Mouse (Mus musculus) spleen, postnatal 14 days (tissue): ENCODE measurements around the gene Cntn1.

Source experiments
- DNase-seq, 2 experiments: peaks; one replicate each; pipeline ENCODE4 v3.0.0; 2021 to 2022; ENCODE audit warnings: low spot score in 2 of 2

Cntn1 gene

DNA sequence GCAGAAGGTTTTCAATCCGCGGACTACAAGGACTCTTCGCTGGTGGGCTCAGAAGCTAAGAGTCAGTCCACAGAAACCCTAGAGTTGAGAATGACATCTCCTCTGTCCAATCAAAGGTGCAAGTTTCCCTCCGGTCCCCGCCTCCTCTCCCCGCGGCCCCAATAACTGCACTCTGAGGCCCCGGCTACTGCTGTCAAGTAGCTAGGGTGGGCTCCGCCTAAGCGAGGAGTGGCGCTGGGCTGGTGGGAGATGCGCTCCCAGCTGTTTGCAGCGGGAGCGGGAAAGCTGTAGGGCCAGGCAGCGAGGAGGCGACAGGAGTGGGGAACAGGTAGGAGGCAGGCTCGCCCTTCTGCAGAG is at the start of gene Cntn1:
TSS of gene Cntn1 (plus strand) at position 170 of the 357 bp plus-strand sequence.
- DNase-seq = no peak

DNA sequence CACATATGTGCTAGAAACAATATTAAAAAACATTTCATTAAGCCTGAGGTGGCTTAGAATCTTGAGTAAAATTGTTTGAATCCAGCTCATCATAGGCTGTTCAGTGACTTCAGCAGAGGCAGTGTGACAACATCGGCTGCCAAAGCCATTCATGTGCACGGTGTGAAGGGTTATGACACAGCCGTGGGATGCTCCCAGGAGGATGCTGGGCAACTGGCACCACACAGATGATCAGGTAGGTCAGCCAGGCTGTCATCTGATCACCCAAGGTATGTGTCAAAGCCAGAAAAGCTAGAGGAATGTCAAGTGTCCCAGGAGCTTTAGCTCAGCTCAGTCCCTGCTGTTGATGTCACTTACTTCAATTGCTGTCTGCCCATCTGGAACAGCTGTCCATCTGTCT is 49.5 kb upstream of the Cntn1 start:
- no peak for DNase-seq

DNA sequence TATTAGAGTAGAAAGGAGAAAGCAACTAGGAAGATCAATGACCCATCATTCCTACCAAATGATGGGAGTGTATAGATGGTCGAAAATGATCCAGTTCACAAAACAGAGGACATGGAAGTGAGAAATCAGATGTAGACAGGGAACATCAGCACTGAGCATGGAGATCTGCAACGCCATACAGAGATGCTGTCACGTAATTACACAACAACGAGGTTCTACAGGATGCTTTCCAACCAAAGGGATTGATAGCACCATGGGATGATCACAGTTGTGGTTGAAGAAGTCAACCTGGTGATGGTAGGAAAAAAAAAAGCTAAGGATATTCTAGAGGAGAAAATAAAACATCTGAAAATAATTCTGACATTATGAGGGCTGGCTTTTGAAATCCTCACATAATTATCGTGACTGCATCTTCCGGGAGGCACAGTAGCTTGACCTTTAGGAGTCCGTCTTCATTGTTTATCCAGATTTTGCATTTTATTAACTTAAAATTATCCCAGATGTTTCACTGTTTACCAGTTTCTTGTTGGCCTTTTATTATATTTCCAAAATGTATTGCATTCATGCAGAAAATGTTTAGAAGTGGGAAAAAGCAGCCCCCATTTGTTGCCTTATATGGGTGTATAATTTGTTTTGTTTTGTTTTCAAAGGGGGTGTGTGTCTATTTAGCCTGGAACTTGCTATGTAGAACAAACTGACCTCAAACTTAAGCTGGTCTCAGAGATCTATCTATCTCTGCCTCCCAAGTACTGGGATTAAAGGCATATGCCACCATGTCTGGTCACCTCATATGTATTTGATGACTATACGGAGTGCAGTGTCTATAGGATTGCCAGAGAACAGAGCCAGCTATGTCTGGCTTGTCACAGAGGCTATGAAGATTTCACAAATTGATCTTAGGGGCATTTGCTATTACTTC is 38.5 kb upstream of the Cntn1 start:
- DNase-seq = no peak

DNA sequence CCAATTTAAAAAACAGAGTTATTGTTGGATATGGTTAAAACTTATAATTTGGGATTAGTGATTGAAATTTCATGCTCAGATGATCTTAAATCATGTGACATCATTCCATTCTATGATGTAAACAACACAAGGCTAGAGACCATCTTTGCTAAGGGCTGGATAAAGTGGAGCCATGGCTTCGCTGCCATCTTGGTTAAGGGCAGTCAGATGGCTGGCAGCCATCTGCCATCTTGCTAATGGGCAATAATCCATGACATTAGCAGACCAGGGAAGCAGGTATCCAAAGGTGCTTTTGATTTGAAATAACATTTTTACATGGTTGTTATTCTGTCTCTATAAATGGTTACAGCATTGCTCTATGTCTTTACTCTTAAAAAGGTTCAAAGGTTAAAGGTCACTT is 16.9 kb upstream of the Cntn1 start:
- DNase-seq = no peak

DNA sequence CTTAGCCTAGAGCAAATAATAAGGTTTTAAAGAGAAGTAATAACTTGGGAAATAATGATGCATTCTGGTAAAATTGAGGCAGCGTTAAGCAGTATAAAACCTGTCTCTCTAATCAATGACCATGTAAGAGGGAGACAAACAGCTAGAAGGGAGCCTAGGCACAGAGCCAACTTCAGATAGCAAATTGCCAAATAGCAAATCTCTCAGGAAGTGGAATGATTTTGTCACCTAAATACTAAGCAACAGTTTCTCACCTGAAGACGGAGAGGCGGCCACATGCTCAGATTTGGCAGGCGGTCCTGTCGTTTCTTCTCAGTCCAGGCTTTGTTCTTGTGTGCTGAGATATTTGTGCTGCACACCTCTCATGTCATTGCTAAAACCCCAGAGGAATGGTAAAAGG is 8.4 kb upstream of the Cntn1 start:
- no peak for DNase-seq

DNA sequence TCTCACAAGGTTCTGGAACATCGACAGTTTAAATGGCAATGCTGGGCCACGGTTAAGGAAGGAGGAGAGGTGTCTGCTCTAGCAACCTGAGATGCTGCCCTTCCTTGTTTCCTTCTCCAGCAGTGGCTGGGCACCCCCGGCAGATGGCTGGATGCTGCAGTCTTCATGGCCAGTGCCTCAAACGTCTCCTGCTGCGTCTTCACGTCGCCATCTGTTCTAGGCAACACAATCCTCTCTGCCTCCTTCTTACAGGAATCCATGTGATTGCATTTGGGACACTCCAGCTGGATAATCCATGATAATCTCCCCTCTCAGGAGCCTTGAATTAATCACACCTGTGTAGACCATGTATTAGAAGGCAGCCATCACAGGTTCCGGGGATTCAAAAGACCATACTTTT is 4.9 kb upstream of the Cntn1 start:
- DNase-seq = no peak

DNA sequence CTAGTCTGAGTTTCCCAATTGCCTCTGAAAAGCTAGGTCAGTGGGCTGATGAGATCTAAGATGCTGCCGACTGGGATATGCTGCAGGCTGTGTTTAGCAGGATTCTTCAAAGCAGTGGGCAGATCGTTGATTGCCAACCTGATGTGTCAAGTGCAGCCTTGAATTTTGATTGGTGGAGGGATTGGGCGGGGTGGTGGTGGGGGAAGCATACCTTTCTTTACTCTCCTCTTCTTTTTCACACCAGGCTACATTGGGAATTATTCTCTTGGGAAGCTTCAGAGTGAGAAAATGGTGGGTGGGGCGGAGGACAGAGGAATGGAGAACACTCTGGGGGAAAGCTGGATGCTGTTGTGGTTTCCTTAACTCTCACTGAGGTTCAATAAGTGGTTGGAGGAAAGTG is 2.9 kb upstream of the Cntn1 start:
- DNase-seq = no peak

DNA sequence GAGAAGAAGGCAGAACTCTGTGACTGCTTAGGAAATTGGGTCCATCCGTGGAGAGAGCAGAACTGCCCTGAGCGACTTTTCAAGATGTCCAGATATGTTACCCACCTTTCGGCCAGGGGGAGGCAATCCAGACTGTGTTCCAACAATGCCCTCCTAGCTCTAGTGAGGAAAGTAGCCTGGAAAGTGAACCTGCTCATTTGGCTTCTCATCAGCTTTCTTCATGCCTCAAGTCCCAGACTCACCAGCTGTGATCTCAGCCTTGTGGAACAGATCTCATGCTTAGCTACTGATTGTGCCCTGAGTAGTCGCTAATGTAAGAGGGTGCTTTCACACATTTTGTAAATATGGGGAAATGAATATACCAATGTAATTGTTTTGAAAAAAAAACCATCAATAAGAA is 2.4 kb upstream of the Cntn1 start:
- DNase-seq = no peak

DNA sequence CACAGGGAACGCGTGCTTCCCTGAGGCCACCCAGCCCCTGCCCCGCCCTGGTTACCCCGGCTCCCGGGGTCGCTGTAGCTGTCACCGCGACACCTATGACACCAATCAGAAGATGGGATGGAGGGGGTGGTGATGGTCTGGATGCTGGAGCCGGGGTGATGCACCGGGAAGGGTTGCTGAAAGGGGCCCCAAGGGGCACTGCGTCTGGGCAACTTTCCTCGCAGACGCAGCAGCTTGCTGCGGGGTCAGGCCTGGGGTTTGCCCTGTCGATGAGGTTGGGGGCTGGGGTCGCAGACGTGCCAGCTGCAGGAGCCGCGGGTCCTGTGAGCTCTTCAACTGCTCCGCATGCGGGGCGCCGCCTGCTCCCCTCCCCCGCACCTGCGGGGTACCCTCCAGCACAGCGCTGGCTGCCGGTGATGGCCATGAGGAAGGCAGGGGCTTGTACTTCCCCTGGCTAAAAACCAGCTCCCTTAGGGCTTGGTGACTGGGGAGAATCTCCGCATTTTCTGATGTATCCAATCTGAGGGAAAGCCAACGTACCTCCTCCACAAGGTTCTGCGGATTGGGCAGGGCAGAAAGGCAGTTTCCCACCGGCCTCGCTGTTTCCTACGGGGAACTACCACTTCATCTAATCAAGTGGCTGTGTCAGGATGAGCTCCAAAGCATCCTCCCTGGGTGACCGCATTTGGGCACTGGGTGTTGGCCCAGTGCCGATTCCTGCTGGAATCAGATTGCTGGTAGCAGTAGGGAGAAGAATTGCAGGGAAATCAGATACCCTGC is 578 bp downstream of the Cntn1 start:
- DNase-seq = no peak

DNA sequence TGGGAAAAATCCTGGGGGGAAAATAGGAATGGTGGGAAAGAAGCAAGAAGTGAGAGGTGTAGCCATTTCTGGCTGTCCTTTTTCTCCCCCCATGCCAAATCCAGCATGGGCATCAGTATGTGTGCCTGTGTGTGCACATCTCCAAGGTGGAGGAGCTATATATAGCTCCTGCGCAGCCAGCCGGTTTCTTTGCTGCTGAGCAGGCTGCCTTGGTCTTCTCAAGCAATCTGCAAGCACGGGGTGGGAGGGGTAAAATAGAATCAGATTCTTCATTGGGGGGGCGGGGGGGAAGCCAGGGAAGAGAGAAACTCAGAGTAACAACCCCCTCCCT is 1.1 kb downstream of the Cntn1 start:
- no peak for DNase-seq

DNA sequence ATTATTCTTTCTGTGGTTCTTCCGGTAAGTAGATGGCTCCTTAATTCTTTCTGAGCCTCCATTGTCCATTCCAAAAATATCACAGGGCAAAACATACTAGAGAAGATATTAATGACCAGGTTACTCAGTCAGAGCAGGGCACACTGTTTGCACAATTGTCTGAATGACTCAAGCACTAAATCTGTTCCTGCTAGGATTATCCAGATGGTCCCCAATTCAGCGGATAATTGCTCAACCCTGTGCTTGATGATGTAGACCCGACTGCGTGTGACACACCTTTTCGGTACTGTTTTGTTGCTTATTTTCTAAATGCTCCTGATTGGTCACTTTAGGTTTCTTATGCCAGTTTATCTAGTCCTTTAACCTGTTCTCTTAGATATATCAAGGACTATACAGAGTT is 6.6 kb downstream of the Cntn1 start:
- DNase-seq = no peak

DNA sequence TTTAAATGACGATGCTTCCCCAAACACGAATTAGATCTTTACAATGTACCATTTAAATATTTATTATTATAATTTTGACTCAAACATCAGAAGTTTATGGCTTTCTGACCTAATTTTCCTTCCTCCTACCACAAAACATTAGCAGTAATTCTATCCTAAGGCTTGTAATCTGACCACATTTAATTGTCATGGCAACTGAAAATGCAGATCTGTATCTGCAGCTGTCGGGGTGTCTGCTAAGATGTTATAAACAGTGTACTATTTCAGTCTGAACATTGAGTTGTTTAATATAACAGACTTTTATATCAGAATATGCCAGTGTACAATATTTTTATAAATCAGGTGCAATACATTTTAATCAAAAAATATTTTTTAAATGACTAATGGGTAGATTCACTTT is 10.0 kb downstream of the Cntn1 start:
- DNase-seq = no peak

DNA sequence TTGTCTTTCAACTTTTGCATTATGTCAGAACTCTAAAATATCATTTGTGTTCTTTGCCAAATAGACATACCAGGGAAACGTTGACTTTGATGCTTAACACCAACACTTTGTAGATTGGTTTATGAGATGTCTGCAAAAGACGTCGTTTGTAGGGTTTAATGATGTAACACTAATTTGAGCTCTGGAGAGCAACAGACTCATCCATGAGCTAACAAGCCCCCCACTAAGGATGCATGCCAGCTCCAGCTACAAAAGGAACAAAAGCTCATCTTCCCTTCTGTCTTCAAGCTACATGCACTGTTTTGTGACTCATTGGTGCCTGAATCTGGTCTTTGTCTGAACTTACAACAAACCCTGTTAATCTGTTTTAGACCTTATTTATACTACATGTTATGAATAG is 28.5 kb downstream of the Cntn1 start:
- DNase-seq = no peak

DNA sequence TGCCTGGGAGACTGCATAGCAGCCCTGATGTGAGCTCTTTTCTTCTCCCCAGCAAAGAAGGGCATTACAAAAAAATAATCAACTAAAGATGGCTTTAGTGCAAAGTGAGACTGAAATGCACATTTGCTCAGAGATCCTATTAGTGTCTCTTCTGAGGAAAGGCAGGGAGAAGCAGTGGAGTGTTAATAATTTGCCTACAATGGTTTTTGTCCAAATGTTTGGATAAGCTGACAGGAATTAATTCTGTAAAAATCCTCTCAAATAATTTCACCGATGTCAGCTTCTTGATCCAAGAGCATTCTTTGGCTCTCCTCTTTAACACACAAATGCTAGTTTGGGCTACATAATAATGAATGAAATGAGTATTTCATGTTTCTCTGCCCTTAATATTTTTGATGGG is 34.9 kb downstream of the Cntn1 start:
- DNase-seq = no peak

DNA sequence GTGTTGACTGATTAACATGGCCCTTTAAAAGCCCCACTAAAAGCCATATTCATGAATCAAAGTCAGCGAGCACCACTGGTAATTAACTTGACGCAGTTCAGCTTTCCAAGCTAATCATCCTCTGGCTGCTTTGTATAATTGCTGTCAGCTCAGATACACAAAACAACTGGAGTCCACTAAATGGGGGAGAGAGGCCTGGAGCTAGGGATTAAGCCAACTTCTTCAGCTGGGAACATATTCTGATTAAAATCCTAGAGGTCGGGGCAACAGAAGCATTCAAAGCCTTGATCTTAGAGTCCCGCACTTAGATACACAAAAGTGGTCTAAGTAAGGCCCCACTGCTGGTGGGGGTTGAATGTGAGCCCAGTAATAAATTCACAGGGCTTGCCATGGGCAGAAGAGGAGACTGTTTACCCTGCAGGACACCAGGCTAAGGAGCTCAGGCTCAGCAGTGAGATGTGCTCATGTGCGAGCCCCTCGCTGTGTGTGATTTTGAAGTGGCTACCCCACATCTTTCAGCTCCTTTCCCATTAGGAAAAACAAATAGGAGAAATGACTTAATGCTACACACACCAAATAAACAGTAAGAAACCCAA is 36.8 kb downstream of the Cntn1 start:
- DNase-seq = no peak

DNA sequence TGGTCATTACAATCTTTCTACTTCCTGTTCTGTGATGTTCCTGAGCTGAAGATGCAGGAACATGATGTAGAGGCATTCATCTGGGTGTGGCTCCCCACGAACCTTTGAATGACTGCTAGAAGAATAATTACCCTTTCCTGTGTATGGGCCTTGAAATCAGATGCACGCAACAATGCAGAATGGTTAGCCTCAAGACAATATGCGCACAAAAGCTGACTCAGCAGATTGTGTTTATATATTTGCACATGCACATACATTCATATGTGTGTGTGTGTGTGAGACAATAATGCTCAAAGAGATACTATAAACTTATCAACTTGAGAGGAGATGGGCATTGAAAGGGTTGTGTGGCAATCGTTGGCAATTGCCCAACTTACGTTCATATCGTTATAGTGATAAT is 39.8 kb downstream of the Cntn1 start:
- DNase-seq = no peak

DNA sequence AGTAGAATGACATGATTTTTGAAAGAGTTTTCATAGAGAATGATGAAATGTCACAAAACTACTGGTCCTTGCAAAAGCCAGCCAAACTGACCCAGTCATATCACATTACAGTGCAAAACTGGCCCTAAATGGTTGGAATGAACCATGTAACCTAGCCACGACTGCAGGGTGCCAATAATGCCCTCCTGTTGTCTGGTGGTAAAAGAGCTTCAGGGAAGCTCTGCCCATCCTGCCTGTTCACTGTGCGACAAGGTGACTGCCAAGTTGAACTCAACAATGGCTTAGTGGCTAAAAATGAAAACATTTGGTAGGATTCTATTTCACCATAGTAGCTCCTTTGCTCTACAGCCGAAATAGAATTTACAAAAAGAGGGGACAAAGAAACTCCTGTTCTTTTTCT is 41.1 kb downstream of the Cntn1 start:
- DNase-seq = no peak

DNA sequence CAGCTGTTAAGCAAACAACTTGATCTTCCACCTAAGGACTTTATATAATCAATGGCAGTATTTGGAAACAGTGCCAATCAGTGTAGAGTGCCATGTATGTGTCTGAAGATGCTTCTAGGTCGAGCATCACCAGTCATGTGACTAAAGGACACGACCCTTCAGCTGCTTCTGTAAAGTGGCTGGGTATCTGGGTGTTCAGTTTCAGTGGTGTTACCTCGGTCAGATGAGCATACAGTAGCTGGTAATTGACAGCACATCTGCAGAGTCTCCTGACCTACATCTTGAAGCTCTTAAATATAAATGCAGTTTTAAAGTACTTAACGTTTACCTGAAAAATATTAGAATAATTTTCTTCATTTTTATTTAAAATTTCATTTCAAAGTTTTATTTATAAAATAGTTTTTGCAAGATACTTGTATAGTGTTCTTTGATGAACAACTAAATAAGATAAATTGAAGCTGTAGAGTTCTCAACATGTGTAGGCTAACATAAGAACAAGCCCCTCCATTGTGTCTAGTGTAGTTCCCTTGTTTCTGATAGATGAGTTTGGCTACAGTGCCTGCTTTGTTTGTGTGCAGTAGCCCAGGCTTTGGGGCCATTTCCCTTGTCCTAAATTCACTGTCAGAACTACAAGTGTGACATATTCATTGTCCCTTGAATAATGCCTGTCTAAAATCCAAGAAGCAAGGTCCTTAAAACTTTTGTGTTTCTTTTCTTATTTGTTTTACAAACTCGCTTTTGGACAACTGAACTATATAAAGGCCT is 48.6 kb downstream of the Cntn1 start:
- DNase-seq = no peak

DNA sequence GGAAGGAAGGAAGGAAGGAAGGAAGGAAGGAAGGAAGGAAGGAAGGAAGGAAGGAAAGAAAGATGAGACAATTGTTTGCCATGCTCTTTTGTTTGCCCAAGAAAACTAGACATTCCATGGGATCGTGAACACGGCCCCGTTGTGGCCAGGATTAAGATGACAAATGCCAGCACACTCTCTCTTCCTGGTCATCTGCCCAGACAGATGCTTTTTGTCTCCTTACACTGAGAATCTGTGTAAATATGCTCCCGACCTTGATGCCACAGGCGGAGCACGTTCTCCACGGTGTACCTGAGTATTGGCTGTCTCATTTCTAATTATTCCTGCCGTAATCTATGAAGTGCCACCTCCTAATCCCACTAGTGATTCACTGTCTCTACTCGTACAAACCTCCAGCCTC is 51.0 kb downstream of the Cntn1 start:
- DNase-seq = no peak

DNA sequence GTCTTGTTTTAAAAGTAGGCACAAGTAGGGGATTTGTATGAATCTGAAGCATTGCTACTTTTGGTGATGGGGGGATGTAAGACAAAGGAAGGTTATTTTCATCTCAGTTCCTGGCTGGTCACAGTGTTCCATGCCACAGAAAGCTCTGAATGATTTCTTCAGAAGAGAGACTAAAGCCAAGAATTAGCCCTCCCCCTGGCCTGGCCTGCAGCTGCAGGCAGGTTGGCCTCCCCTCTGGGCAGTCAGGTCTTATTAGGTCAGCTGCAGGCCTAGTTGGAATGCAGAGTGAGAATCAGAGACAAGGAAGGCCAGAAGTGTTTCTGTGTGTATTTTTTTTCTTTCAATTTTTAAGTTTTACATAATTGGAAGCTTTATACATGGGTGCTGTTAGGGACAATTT is 61.5 kb downstream of the Cntn1 start:
- no peak for DNase-seq

DNA sequence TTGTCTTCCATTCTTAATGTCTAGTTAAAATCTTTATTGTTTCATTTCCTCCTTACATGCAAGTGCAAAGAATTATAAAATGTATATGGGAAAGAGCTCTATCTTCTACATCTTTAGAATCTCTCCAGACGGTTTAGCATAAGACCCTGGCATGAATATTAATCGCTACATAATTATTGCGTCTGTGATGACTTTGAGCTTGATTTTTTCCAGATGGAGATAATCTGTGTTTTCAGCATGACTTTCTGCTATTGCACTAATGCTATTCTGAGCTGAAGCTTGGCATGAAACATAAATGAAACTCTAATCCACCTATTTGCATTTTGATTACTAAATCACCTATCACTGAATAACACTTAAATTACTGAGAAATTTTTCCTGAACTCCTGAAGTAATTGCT is 82.0 kb downstream of the Cntn1 start:
- no peak for DNase-seq

DNA sequence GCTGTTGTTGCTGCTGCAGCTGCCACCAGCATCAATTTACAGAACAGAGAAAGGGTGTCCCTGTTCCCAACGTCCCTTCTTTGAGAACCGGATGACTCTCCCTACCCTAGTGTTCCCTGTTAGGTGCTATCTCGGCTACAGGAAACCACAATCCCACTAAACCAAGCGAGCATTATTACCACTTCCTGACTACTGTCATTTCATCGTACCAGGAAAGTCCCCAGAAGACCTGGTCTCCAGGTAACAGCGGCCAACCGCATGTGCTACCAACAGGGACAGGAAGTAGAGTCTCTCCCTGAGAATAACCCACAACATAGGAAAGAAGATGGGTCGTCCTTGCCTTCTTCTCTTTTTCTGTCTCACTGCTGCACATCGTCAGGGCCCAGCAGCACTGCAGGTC is 83.3 kb downstream of the Cntn1 start:
- no peak for DNase-seq
